Mouse (Mus musculus): ENCODE data around the gene Tbx22.

Gene Tbx22

GRCm38 (mm10) chrX:107667664-107668063 is at the start of gene Tbx22:
Gene Tbx22 (plus strand): TSS chrX:107667964.
- no peak for DNase-seq (ENCODE audit: low read depth, low spot score)

DNA sequence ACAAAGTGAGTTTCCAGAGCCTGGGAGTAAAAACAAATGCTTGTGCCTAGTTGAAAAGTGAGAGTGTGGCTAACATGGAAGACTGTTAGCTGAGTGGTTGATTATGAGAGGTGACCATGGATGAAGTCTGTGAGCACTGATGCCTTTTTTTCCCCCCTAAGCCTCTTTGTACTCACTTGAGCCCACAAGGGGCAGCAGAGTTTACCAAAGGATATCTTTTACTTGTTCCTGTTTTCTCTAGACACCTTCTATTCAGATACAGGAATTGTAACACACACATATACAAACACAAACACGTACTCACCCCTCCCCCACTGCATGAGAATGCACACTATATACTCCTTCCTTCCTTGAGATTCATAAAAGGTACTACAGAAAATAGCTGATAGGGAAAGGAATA is 913 bp downstream of the Tbx22 start:
- peak; percentile 3 for DNase-seq (ENCODE audit: low read depth, low spot score)

DNA sequence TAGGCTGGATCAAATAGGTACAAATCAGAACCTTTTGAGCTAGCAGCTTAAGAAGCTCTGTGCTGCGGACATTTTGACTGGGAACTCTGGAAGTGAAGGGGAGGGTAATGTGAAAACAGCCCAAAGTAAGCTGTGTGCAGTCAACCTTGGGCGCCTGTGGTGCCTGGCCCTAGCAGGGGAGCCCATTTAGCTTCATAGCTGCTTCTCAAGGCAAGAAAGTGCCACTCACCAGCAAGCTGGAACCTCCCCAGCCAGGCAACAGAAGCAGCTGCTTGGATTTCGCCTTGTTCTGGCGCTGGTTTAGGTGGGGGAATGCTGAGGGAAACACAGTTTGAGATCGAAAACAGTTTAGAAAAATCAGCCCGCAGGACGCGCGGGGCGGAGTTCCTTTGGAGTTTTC is 11.4 kb downstream of the Tbx22 start:
- no peak for DNase-seq (ENCODE audit: low read depth, low spot score)

- DNase-seq (ENCODE audit: low read depth, low spot score) = no peak
Observed at GRCm38 (mm10) chrX:107708584-107708983, 40.8 kb downstream of the Tbx22 start.

- no peak for DNase-seq (ENCODE audit: low read depth, low spot score)
Observed at GRCm38 (mm10) chrX:107723541-107723940, 55.8 kb downstream of the Tbx22 start.
